Mouse (Mus musculus): Measurements from ENCODE around the gene Fes. TPM values are rescaled to one million over a fixed set of nuclear protein-coding genes. Genes with fewer than 3 reads are reported as not detected.

Gene Fes
- total and polyA plus RNA-seq, 3 experiments = 2.7 to 6.6 TPM; not detected in 1

DNA sequence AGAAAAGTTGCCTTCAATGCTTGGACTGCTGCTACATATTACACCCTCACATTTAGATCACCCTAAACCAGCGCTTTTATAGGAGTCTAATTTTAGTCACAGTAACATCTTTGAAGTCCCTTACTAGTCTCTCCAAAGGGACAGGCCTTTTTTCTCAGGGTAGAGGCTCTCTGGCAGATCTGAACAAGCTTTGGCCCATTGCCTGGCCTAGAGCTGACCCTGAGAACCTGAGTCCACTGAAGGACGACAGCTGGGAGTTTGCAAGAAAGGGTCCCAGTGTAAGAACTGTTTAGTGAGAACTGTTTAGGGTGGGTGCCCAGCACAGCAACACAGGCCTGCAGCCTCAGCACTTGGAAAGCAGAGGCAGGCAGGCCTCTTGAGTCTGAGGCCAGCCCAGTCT is 22.0 kb downstream of the Fes start:
- Histone ChIP-seq H3K4me3 (ENCODE audit: control insufficient read depth in 1 of 2, insufficient read depth in 1 of 2, low read depth in 2 of 2, low read length in 2 of 2) (no peak overlapping the region), H3K27me3 (ENCODE audit: control insufficient read depth in 1 of 2, insufficient read depth in 2 of 2, low read length in 2 of 2) (no peaks in the 10 kb centered on the region), H3K36me3 (ENCODE audit: control insufficient read depth in 1 of 2, insufficient read depth in 2 of 2, low read length in 2 of 2) (peaks cover 2 to 3% of the 10 kb centered on the region in 2 experiments; a peak in 3 of 4 replicates), H3K79me2 (ENCODE audit: control insufficient read depth, insufficient read depth, low read length, poor library complexity) (no peaks in the 10 kb centered on the region; the same call in 1 of the 2 replicates), H3K9ac (ENCODE audit: control insufficient read depth, low read depth, low read length, poor library complexity, severe bottlenecking) (no peak overlapping the region), H3K4me1 (ENCODE audit: control insufficient read depth in 1 of 2, insufficient read depth in 2 of 2, low read length in 2 of 2) (peaks cover 0 to 16% of the 10 kb centered on the region in 2 experiments; a peak in 2 of 4 replicates), H3K27ac (ENCODE audit: control insufficient read depth, low read depth, low read length) (no peak overlapping the region), H3K9me3 (replicated peaks; ENCODE audit: insufficient read depth, low read length) (no peaks in the 10 kb centered on the region)
- TF ChIP-seq USF1 (IDR thresholded peaks at IDR 0.05; ENCODE audit: low read depth, low read length) = no peak
- no peak for TF ChIP-seq MAX (IDR thresholded peaks at IDR 0.05; ENCODE audit: low read length)
- TF ChIP-seq BHLHE40 (IDR thresholded peaks at IDR 0.05; ENCODE audit: borderline replicate concordance, low read depth, low read length) = no peak
- no peak for TF ChIP-seq POLR2AphosphoS2 (IDR thresholded peaks at IDR 0.05; ENCODE audit: low read length)
- TF ChIP-seq MAZ (IDR thresholded peaks at IDR 0.05; ENCODE audit: low read depth, low read length) = no peak
- no peak for TF ChIP-seq NELFE (IDR thresholded peaks at IDR 0.05; ENCODE audit: low read depth, low read length)
- no peak for TF ChIP-seq POLR2A (IDR thresholded peaks at IDR 0.05; ENCODE audit: control insufficient read depth in 1 of 2, insufficient read depth in 1 of 2, low read depth in 1 of 2, low read length in 2 of 2, poor library complexity in 1 of 2)
- no peak for TF ChIP-seq EP300 (IDR thresholded peaks at IDR 0.05; ENCODE audit: low read depth in 1 of 2, low read length in 2 of 2)
- no peak for TF ChIP-seq CHD1 (IDR thresholded peaks at IDR 0.05; ENCODE audit: low read depth, low read length)
- TF ChIP-seq CHD2 (IDR thresholded peaks at IDR 0.05; ENCODE audit: low read length) = no peak
- no peak for TF ChIP-seq MYC (IDR thresholded peaks at IDR 0.05; ENCODE audit: low read depth, low read length)
- TF ChIP-seq GABPA (IDR thresholded peaks at IDR 0.05; ENCODE audit: low read depth, low read length) = no peak
- TF ChIP-seq SIN3A (IDR thresholded peaks at IDR 0.05; ENCODE audit: low read length) = no peak
- DNase-seq (ENCODE audit: low read depth, low spot score) = no peak

DNA sequence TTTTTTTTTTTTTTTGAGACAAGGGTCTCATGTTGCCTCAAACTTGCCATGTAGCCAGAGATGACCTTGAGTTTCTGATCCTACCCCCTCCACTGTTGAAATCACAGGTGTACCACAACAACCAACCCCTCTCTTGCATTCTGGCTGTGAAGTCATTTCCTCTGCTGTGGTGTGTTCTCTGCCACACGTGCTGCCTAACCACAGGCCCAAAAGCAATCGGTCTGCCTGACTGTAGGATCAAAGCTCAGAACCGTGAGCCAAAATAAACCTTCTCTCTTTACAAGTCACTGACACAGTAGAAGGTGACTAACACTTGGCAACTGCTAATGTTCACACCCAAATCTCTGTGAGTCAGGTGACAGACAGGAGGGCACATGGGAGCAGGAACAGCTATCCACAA is 27.3 kb downstream of the Fes start:
- H3K9me3 ChIP-seq (replicated peaks; ENCODE audit: insufficient read depth, low read length) = no peaks in the 10 kb centered on the region
- H3K9ac ChIP-seq (ENCODE audit: control insufficient read depth, low read depth, low read length, poor library complexity, severe bottlenecking) = no peak overlapping the region
- no peaks in the 10 kb centered on the region for H3K79me2 ChIP-seq (ENCODE audit: control insufficient read depth, insufficient read depth, low read length, poor library complexity)
- TF ChIP-seq POLR2A (IDR thresholded peaks at IDR 0.05; ENCODE audit: control insufficient read depth in 1 of 2, insufficient read depth in 1 of 2, low read depth in 1 of 2, low read length in 2 of 2, poor library complexity in 1 of 2) (no peak), TBP (IDR thresholded peaks at IDR 0.05; ENCODE audit: low read depth, low read length) (no peak), ETS1 (IDR thresholded peaks at IDR 0.05; ENCODE audit: low read depth, low read length) (no peak), CHD2 (IDR thresholded peaks at IDR 0.05; ENCODE audit: low read length) (no peak)
- H3K4me3 ChIP-seq (ENCODE audit: control insufficient read depth in 1 of 2, insufficient read depth in 1 of 2, low read depth in 2 of 2, low read length in 2 of 2) = no peak overlapping the region
- DNase-seq (ENCODE audit: low read depth, low spot score) = no peak
- H3K4me1 ChIP-seq (ENCODE audit: control insufficient read depth in 1 of 2, insufficient read depth in 2 of 2, low read length in 2 of 2) = no peaks in the 10 kb centered on the region
- no peaks in the 10 kb centered on the region for H3K27me3 ChIP-seq (ENCODE audit: control insufficient read depth in 1 of 2, insufficient read depth in 2 of 2, low read length in 2 of 2)
- H3K36me3 ChIP-seq (ENCODE audit: control insufficient read depth in 1 of 2, insufficient read depth in 2 of 2, low read length in 2 of 2) = peaks cover 0 to 2% of the 10 kb centered on the region in 2 experiments; a peak in 1 of 4 replicates
- H3K27ac ChIP-seq (ENCODE audit: control insufficient read depth, low read depth, low read length) = no peak overlapping the region

DNA sequence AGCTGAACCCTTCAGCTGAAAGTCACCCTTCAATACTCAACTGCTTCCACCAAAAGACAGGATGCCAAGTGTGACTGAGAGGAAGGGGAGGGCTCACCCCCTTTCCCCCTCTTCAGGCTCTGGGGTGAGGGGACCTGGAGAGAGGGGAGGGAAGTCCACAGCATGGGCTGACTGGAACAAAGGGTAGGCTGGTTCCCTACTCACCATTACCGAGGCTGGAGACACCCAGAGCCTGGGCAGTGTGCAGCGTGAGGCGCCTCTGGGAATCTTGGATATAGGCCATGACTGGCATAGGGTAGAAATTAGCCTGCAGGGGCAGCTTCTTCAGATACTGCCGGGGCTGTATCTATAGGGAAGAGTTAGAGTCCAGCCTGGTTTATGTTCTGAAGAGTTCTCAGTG is 29.7 kb downstream of the Fes start:
- Histone ChIP-seq H3K36me3 (ENCODE audit: control insufficient read depth in 1 of 2, insufficient read depth in 2 of 2, low read length in 2 of 2) (peaks cover 0 to 2% of the 10 kb centered on the region in 2 experiments; a peak in 2 of 4 replicates), H3K9me3 (replicated peaks; ENCODE audit: insufficient read depth, low read length) (no peaks in the 10 kb centered on the region), H3K9ac (ENCODE audit: control insufficient read depth, low read depth, low read length, poor library complexity, severe bottlenecking) (no peak overlapping the region), H3K27me3 (ENCODE audit: control insufficient read depth in 1 of 2, insufficient read depth in 2 of 2, low read length in 2 of 2) (no peaks in the 10 kb centered on the region), H3K27ac (ENCODE audit: control insufficient read depth, low read depth, low read length) (no peak overlapping the region), H3K4me1 (ENCODE audit: control insufficient read depth in 1 of 2, insufficient read depth in 2 of 2, low read length in 2 of 2) (no peaks in the 10 kb centered on the region; a peak in 1 of 4 replicates), H3K79me2 (ENCODE audit: control insufficient read depth, insufficient read depth, low read length, poor library complexity) (no peaks in the 10 kb centered on the region), H3K4me3 (ENCODE audit: control insufficient read depth in 1 of 2, insufficient read depth in 1 of 2, low read depth in 2 of 2, low read length in 2 of 2) (no peak overlapping the region)
- DNase-seq (ENCODE audit: low read depth, low spot score) = no peak
- TF ChIP-seq E2F4 (IDR thresholded peaks at IDR 0.05; ENCODE audit: borderline replicate concordance, low read depth, low read length) = no peak
- TF ChIP-seq HCFC1 (IDR thresholded peaks at IDR 0.05; ENCODE audit: low read depth, low read length) = no peak
- TF ChIP-seq MXI1 (IDR thresholded peaks at IDR 0.05; ENCODE audit: low read depth, low read length) = no peak
- TF ChIP-seq MAX (IDR thresholded peaks at IDR 0.05; ENCODE audit: low read length) = no peak
- no peak for TF ChIP-seq BHLHE40 (IDR thresholded peaks at IDR 0.05; ENCODE audit: borderline replicate concordance, low read depth, low read length)
- TF ChIP-seq NRF1 (IDR thresholded peaks at IDR 0.05; ENCODE audit: insufficient read depth, low read depth, low read length, poor library complexity, severe bottlenecking) = no peak
- no peak for TF ChIP-seq NELFE (IDR thresholded peaks at IDR 0.05; ENCODE audit: low read depth, low read length)
- no peak for TF ChIP-seq RAD21 (IDR thresholded peaks at IDR 0.05; ENCODE audit: low read depth, low read length)
- no peak for TF ChIP-seq ZKSCAN1 (IDR thresholded peaks at IDR 0.05; ENCODE audit: low read depth, low read length)
- no peak for TF ChIP-seq MAZ (IDR thresholded peaks at IDR 0.05; ENCODE audit: low read depth, low read length)
- no peak for TF ChIP-seq TBP (IDR thresholded peaks at IDR 0.05; ENCODE audit: low read depth, low read length)
- TF ChIP-seq CTCF (IDR thresholded peaks at IDR 0.05 in 2 of 3, conservative IDR thresholded peaks at IDR 0.05 in 1 of 3; ENCODE audit: control insufficient read depth in 1 of 3, insufficient read depth in 1 of 3, low read depth in 2 of 3, low read length in 3 of 3, poor library complexity in 1 of 3, severe bottlenecking in 1 of 3) = no peak
- TF ChIP-seq JUND (IDR thresholded peaks at IDR 0.05; ENCODE audit: low read depth, low read length) = no peak
- no peak for TF ChIP-seq POLR2AphosphoS5 (IDR thresholded peaks at IDR 0.05; ENCODE audit: borderline replicate concordance, low read depth, low read length)
- no peak for TF ChIP-seq TAL1 (IDR thresholded peaks at IDR 0.05; ENCODE audit: low read length)
- TF ChIP-seq MYC (IDR thresholded peaks at IDR 0.05; ENCODE audit: low read depth, low read length) = no peak
- no peak for TF ChIP-seq SIN3A (IDR thresholded peaks at IDR 0.05; ENCODE audit: low read length)
- no peak for TF ChIP-seq ZNF384 (IDR thresholded peaks at IDR 0.05; ENCODE audit: low read depth, low read length)

All from MEL (cell line).